Mouse (Mus musculus) ES-Bruce4 (cell line): ENCODE data around the gene Hnf1a.

Source experiments
- CTCF ChIP-seq: IDR thresholded peaks from one replicate; pipeline ENCODE4 v1.8.1; 2011; ENCODE audit warnings: low read depth, low read length
- POLR2A ChIP-seq: IDR thresholded peaks from one replicate; pipeline ENCODE4 v1.8.1; 2011; ENCODE audit warnings: low read length; ENCODE audit not compliant: insufficient read depth

DNA sequence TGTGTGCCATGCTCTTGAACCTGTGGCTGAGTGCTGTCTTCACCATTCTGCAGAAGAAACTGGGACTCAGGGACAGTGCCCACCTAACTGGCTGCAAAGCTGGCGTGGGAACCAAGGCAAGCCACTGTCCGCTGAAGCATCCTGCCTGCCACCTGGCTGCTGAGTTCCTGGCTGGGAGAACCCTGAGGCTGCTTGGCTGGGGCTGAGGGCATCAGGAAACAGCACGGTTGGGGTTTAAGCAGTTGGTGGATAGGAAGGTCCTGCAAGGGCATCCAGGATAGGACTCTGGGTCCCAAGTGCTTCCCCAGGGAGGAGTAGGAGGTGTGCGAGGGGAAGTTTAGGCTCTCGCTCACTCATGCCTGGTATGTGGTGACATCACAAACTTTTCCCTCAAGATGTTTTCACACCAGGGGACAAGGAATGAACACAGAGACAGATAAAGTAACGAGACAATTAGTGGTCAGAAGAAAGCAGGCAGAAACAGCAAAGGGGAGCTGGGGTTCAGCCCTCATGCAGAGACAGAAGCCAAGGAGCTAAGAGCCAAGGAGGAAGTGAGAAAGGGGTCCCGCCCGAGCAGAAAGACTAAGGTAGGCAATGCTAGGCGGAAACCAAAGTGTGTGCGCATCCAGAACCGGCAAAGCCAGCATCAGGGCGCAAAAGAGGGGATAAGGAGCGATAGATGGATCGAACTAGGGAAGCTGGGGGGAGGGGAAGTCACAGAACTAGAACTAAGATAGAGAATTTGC lies 3.2 kb downstream of the Hnf1a start:
- TF ChIP-seq POLR2A: no peak
- TF ChIP-seq CTCF: no peak
